Mouse (Mus musculus): ENCODE measurements at regions not wholly inside any gene's neighbourhood (a gene's known extent, or its start where the extent isn't known, plus 50 kb on each side); places are given as distances from the start of the nearest gene placed in this dataset.

GRCm38 (mm10) chr14:9411822-9412403, 745.9 kb upstream of the 4930452B06Rik start:
- no peak for TF ChIP-seq CTCF (IDR thresholded peaks at IDR 0.05; ENCODE audit: borderline replicate concordance, insufficient read depth, low read depth, low read length)
- TF ChIP-seq POLR2A (IDR thresholded peaks at IDR 0.05; ENCODE audit: borderline replicate concordance, insufficient read depth, low read length): no peak
